Mouse (Mus musculus): ENCODE results near the gene Fam178b. TPM values are rescaled to one million over a fixed set of nuclear protein-coding genes. Genes with fewer than 3 reads are reported as not detected.
A peak's percentile ranks its signal among the peaks of the same experiment; 100 is the strongest.

Gene Fam178b
- polyA plus RNA-seq, 1 experiment from 2014 or later: 3.4 TPM

- Histone ChIP-seq H3K36me3 (peaks cover 51% of the 10 kb centered on the region), H3K4me2 (no peak overlapping the region), H3K27me3 (no peaks in the 10 kb centered on the region), H3K9ac (no peak overlapping the region), H3K27ac (no peak overlapping the region), H3K4me3 (no peak overlapping the region), H3K4me1 (peaks cover 7% of the 10 kb centered on the region), H3K9me3 (no peaks in the 10 kb centered on the region)
- ATAC-seq (ENCODE audit: borderline replicate concordance, extremely low read depth, low FRiP score, low TSS enrichment): no peak
- 68% methylated on average over 5 of the region's 5 CpGs for WGBS
Measured at GRCm38 (mm10) chr1:36697030-36697429, 14.0 kb upstream of the Fam178b start.

DNA sequence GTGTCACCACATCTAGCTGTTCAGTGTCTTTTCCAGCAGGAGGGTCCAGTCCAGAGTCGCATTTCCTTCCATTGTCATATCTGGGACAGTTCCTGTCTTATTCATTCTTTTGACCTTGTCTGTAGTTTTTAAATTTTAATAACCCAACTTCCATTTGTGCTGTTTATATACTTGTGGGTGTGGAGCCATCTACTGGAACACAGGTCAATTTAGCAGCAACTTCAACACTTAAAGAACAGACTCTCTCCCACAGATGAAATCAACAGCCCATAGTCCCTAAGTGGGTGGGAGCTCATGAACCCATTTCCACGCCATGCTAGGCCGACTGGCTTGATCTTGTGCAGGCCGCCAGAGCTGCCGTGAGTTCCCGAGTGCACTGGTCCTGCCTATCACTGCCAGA, 13.4 kb upstream of the Fam178b start:
- H3K36me3 ChIP-seq: peaks cover 46% of the 10 kb centered on the region
- peaks cover 9% of the 10 kb centered on the region for H3K4me1 ChIP-seq
- no peaks in the 10 kb centered on the region for H3K9me3 ChIP-seq
- no peak overlapping the region for H3K9ac ChIP-seq
- no peak overlapping the region for H3K4me3 ChIP-seq
- H3K4me2 ChIP-seq: no peak overlapping the region
- H3K27me3 ChIP-seq: no peaks in the 10 kb centered on the region
- ATAC-seq (ENCODE audit: borderline replicate concordance, extremely low read depth, low FRiP score, low TSS enrichment): no peak
- no peak overlapping the region for H3K27ac ChIP-seq
- 60% methylated on average over 6 of the region's 6 CpGs for WGBS

DNA sequence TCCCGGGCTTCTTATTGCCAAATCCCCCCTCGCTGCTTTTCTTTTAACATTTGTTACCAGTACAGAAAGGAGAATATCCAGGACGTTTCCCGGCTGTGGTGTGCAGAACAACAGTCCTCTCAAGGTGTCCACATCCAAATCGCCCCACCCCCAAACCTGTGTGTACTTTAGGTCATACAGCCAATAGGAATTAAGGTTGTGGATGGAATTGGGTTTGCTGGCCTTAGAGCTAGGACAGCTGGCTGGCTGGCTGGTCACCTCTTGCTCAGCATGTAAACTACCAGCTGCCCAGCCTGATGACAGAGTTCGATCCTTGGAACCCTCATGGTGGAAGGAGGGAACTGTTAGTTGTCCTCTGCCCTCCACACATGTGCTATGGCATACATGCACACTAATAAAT, 11.9 kb upstream of the Fam178b start:
- Histone ChIP-seq H3K9me3 (no peaks in the 10 kb centered on the region), H3K4me1 (peaks cover 13% of the 10 kb centered on the region), H3K27ac (no peak overlapping the region), H3K4me2 (no peak overlapping the region), H3K27me3 (no peaks in the 10 kb centered on the region), H3K4me3 (no peak overlapping the region), H3K9ac (no peak overlapping the region), H3K36me3 (peaks cover 32% of the 10 kb centered on the region)
- WGBS: 82% methylated on average over 6 of the region's 6 CpGs
- ATAC-seq (ENCODE audit: borderline replicate concordance, extremely low read depth, low FRiP score, low TSS enrichment): no peak

DNA sequence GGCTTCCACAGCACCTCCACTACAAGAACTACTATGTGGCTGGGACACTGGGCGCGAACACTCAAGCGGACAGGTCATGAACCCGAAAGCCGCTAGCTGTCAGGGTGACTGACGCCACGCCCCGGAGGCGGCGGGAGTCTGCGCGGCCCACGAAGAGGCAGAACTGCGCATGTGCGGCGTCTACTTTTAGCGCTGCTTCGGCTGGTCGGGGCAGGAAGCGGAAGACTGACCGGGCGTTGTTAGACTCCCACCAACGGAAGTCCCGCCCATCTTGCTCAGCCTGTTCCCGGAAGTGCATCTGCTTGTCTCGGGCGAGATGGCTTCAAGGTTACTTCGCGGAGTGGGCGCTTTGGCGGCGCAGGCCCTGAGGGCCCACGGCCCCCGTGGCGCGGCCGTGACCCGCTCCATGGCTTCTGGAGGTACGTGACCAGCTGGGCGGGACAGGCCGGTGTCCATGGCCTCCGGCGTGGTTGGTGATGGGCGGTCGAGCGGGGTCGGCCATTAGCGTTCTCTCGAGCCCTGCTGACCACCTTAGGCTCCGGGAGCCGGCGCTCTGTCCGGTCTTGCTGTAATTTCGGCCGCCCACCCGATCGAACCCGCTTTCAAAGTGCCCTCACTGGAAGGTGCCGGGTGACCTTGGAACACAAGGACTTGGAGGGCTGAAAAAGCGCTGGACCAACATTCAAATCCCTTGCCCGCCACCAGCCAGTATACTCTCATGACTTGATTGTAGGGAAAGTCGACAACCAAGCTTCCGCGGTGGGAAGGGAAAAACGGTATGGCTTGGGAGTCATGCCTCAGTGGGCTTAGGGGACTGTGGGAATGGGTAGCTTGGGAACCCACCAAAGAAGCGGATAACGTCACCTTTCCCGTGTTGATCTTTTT, 8.5 kb upstream of the Fam178b start, which contains the start of gene Cox5b:
Cox5b (plus strand) TSS at position 179 of the 885 bp plus-strand sequence.
- Histone ChIP-seq H3K9me3 (no peaks in the 10 kb centered on the region), H3K27me3 (no peaks in the 10 kb centered on the region), H3K36me3 (peaks cover 17% of the 10 kb centered on the region), H3K9ac (peak within 1 kb of the TSS; percentile 76), H3K4me2 (peak within 1 kb of the TSS; percentile 91), H3K27ac (peak within 1 kb of the TSS; percentile 32; the same call in 1 of the 2 replicates), H3K4me1 (peaks cover 13% of the 10 kb centered on the region), H3K4me3 (peak within 1 kb of the TSS; percentile 86)
- WGBS: under 1% methylated on average over 68 of the region's 68 CpGs
- peak; percentile 95 for ATAC-seq (ENCODE audit: borderline replicate concordance, extremely low read depth, low FRiP score, low TSS enrichment)

- H3K27me3 ChIP-seq: no peaks in the 10 kb centered on the region
- peak overlapping the region; percentile 91 for H3K4me2 ChIP-seq
- peaks cover 13% of the 10 kb centered on the region for H3K4me1 ChIP-seq
- H3K9me3 ChIP-seq: no peaks in the 10 kb centered on the region
- peak; percentile 54 for ATAC-seq (ENCODE audit: borderline replicate concordance, extremely low read depth, low FRiP score, low TSS enrichment)
- peak overlapping the region; percentile 32; the same call in 1 of the 2 replicates for H3K27ac ChIP-seq
- peak overlapping the region; percentile 8; the same call in 1 of the 2 replicates for H3K9ac ChIP-seq
- H3K36me3 ChIP-seq: peaks cover 17% of the 10 kb centered on the region
- WGBS: 58% methylated on average over 11 of the region's 11 CpGs
- peak overlapping the region; percentile 86 for H3K4me3 ChIP-seq
Measured at GRCm38 (mm10) chr1:36690671-36691235, 7.8 kb upstream of the Fam178b start.

- Histone ChIP-seq H3K9me3 (no peaks in the 10 kb centered on the region), H3K4me3 (no peak overlapping the region), H3K9ac (no peak overlapping the region), H3K4me2 (no peak overlapping the region), H3K36me3 (no peaks in the 10 kb centered on the region), H3K4me1 (peaks cover 6% of the 10 kb centered on the region; the same call in 1 of the 2 replicates), H3K27me3 (no peaks in the 10 kb centered on the region), H3K27ac (no peak overlapping the region)
- ATAC-seq (ENCODE audit: borderline replicate concordance, extremely low read depth, low FRiP score, low TSS enrichment): peak; percentile 57; the same call in 1 of the 2 replicates
- WGBS: 8% methylated on average over 13 of the region's 13 CpGs
Measured at GRCm38 (mm10) chr1:36683810-36684467, 956 bp upstream of the Fam178b start.

DNA sequence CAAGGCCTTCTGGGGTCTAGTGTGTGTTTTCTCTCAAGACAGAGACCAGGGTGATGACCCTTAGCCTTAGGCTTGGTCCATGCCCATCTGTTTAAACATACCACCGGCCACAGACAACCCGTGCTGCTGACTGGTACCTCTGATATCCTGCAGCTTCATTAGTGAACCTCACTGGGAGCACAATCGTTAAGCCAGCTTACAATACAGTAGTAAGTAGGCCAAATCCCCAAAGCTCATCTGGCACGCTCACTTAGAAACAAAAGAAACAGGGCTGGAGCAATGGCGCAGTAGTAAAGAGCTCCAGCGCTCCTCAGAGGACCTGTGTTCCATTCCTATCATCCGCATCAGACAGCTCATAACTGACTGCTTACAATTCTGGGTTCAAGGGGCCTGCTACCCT, 2.1 kb downstream of the Fam178b start:
- no peak overlapping the region for H3K27ac ChIP-seq
- H3K4me3 ChIP-seq: no peak overlapping the region
- no peak overlapping the region for H3K9ac ChIP-seq
- H3K4me2 ChIP-seq: no peak overlapping the region
- H3K4me1 ChIP-seq: peaks cover 6% of the 10 kb centered on the region; the same call in 1 of the 2 replicates
- 74% methylated on average over 7 of the region's 7 CpGs for WGBS
- H3K36me3 ChIP-seq: no peaks in the 10 kb centered on the region
- no peaks in the 10 kb centered on the region for H3K9me3 ChIP-seq
- H3K27me3 ChIP-seq: no peaks in the 10 kb centered on the region
- ATAC-seq (ENCODE audit: borderline replicate concordance, extremely low read depth, low FRiP score, low TSS enrichment): no peak

- H3K27ac ChIP-seq: no peak overlapping the region
- H3K4me3 ChIP-seq: no peak overlapping the region
- H3K36me3 ChIP-seq: no peaks in the 10 kb centered on the region
- H3K4me1 ChIP-seq: 0 out of 2 replicates have a peak, but pooled peaks cover 4% of the 10 kb centered on the region
- no peaks in the 10 kb centered on the region for H3K27me3 ChIP-seq
- no peaks in the 10 kb centered on the region for H3K9me3 ChIP-seq
- H3K9ac ChIP-seq: no peak overlapping the region
- WGBS: 15% methylated on average over 3 of the region's 3 CpGs
- H3K4me2 ChIP-seq: no peak overlapping the region
- ATAC-seq (ENCODE audit: borderline replicate concordance, extremely low read depth, low FRiP score, low TSS enrichment): no peak
Measured at GRCm38 (mm10) chr1:36674936-36675335, 8.0 kb downstream of the Fam178b start.

DNA sequence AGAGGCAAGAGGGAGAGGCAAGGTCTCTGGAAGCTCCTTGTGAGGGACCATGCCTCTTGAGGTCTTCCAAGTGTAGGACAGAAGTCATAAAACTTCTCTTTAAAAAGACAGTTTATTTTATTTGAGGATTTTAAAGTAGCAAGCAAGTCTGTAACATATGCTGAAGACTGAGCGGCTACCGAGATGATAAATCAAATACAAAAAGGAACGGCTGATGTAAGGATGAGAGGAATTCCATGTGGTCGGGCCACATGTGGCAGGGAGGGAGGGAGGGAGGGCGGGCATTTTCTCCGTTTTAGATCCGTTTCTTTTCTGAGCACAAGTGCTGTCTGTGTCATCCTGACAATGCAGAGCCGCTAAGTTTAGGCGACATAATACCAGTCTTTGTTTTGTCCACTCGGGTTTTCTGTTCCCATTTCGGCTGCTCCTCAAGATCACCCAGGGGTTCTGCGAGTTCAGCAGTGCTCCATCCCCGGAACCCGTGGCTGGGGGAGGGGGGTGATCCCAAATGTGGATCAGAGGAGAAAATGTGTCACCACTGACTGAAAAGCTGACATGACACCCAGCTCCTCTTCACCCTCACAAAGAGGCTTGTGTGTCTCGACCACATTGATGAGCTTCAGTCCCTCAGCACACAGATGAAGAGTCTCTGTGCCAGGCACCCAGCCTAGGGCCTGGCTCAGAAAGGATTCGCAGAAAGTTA, 10.2 kb downstream of the Fam178b start:
- ATAC-seq (ENCODE audit: borderline replicate concordance, extremely low read depth, low FRiP score, low TSS enrichment): no peak
- H3K4me1 ChIP-seq: no peaks in the 10 kb centered on the region
- H3K36me3 ChIP-seq: no peaks in the 10 kb centered on the region
- H3K4me3 ChIP-seq: no peak overlapping the region
- no peak overlapping the region for H3K27ac ChIP-seq
- no peak overlapping the region for H3K9ac ChIP-seq
- H3K27me3 ChIP-seq: no peaks in the 10 kb centered on the region
- WGBS: 41% methylated on average over 16 of the region's 16 CpGs
- H3K4me2 ChIP-seq: no peak overlapping the region
- no peaks in the 10 kb centered on the region for H3K9me3 ChIP-seq

- no peak overlapping the region for H3K4me2 ChIP-seq
- 85% methylated on average over 10 of the region's 10 CpGs for WGBS
- ATAC-seq (ENCODE audit: borderline replicate concordance, extremely low read depth, low FRiP score, low TSS enrichment): no peak
Measured at GRCm38 (mm10) chr1:36671260-36671659, 11.7 kb downstream of the Fam178b start.

GRCm38 (mm10) chr1:36670256-36670655, 12.7 kb downstream of the Fam178b start:
- Histone ChIP-seq H3K4me3 (no peak overlapping the region), H3K4me2 (no peak overlapping the region), H3K36me3 (no peaks in the 10 kb centered on the region), H3K27ac (no peak overlapping the region), H3K27me3 (no peaks in the 10 kb centered on the region), H3K9ac (no peak overlapping the region), H3K4me1 (0 out of 2 replicates have a peak, but pooled peaks cover 1% of the 10 kb centered on the region), H3K9me3 (no peaks in the 10 kb centered on the region)
- ATAC-seq (ENCODE audit: borderline replicate concordance, extremely low read depth, low FRiP score, low TSS enrichment): no peak
- WGBS: 51% methylated on average over 4 of the region's 4 CpGs

More at GRCm38 (mm10) chr1:36671260-36671659, 11.7 kb downstream of the Fam178b start:
- Histone ChIP-seq H3K27ac (no peak overlapping the region), H3K36me3 (no peaks in the 10 kb centered on the region), H3K9me3 (no peaks in the 10 kb centered on the region), H3K4me3 (no peak overlapping the region), H3K4me1 (no peaks in the 10 kb centered on the region), H3K9ac (no peak overlapping the region), H3K27me3 (no peaks in the 10 kb centered on the region)

Measured in lung, embryonic 15.5 days (tissue).